Mouse (Mus musculus) intestine, postnatal 0 days (tissue): Measurements from ENCODE around the gene Cd164. TPM values are rescaled to one million over a fixed set of nuclear protein-coding genes. Genes with fewer than 3 reads are reported as not detected.
"Not testable (repeated sequence)": the region's sequence is repeated elsewhere in the genome, so short reads cannot be mapped to it uniquely, and the experiment has no call there.

Experiments
- ATAC-seq: fragments of 200-750 bp; cut with Nextera tagmentation; 2 replicates; pipeline ENCODE4 v1.8.0; 2017; ENCODE audit warnings: mild to moderate bottlenecking, moderate TSS enrichment, moderate library complexity
- H3K27ac ChIP-seq: fragments of 300-500 bp; sonication (generic); 2 replicates; pipeline ENCODE4 v1.5.1; 2014; ENCODE audit warnings: mild to moderate bottlenecking, low read depth, low read length, moderate library complexity
- H3K27me3 ChIP-seq: fragments of 300-500 bp; sonication (generic); replicated peaks from 2 replicates; pipeline ENCODE4 v1.6.1; 2014; ENCODE audit warnings: low read length, mixed read lengths; ENCODE audit not compliant: control insufficient read depth, insufficient read depth
- H3K36me3 ChIP-seq: fragments of 300-500 bp; sonication (generic); 2 replicates; pipeline ENCODE4 v1.6.1; 2014; ENCODE audit warnings: mild to moderate bottlenecking, moderate library complexity; ENCODE audit not compliant: control insufficient read depth, insufficient read depth
- H3K4me1 ChIP-seq: fragments of 300-500 bp; sonication (generic); replicated peaks from 2 replicates; pipeline ENCODE4 v1.6.1; 2014; ENCODE audit warnings: antibody characterized with exemption, low read length, mixed read lengths; ENCODE audit not compliant: control insufficient read depth, insufficient read depth
- H3K4me2 ChIP-seq: fragments of 300-500 bp; sonication (generic); replicated peaks from 2 replicates; pipeline ENCODE4 v1.6.1; 2014; ENCODE audit warnings: low read depth, mild to moderate bottlenecking, moderate library complexity
- H3K4me3 ChIP-seq: fragments of 300-500 bp; sonication (generic); 2 replicates; pipeline ENCODE4 v1.5.1; 2014; ENCODE audit warnings: low read depth, low read length
- H3K9ac ChIP-seq: fragments of 300-500 bp; sonication (generic); 2 replicates; pipeline ENCODE4 v1.6.1; 2014; ENCODE audit warnings: mild to moderate bottlenecking, low read depth, low read length
- H3K9me3 ChIP-seq: fragments of 300-500 bp; sonication (generic); 2 replicates; pipeline ENCODE4 v1.6.1; 2016; ENCODE audit warnings: mixed run types; ENCODE audit not compliant: control insufficient read depth
- CTCF ChIP-seq: sonication (generic); IDR thresholded peaks from 2 replicates; pipeline ENCODE4 v1.5.1; 2016; ENCODE audit warnings: low read depth, mild to moderate bottlenecking, control low read depth, antibody characterized with exemption, moderate library complexity
- WGBS: fragments of 180-500 bp; shearing (Covaris S2); extraction: QIAGEN DNeasy Blood & Tissue Kit; methylation state at CpG from one replicate; pipeline ENCODE4 v1.1.7; 2014; 5-methylcytosine and 5-hydroxymethylcytosine counted together
- polyA plus RNA-seq: library from polyadenylated mRNA; unstranded; fragments of >200 nt; fragmentation: Nextera tagmentation; extraction: Ambion mirVana; gene quantifications from 2 replicates; pipeline ENCODE4 v1.2.1, GENCODE M21; 2015

Gene Cd164
- polyA plus RNA-seq, 1 experiment from 2014 or later, result 181 TPM

DNA sequence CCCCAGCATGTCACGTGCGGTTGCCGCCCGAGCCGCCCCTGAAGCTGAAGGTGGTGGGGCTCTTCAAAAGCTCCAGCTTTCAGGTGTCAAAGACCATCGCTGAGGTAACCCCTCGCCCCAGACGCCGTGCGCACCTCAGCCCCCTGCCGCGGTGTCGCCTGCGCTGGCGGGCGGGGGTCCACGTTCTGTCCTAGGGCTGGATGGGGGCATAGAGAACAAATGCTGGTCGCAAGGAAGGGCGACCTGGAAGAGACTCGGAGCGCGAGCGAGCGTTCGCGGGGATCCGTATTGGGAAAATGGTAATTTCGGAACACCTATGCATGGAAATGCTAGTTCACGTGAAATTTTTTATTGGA, 28.7 kb upstream of the Cd164 start:
- TF ChIP-seq CTCF, result no peak
- peaks cover 7% of the 10 kb centered on the region for H3K4me1 ChIP-seq
- peak overlapping the region; percentile 100 for H3K4me2 ChIP-seq
- H3K9ac ChIP-seq, result peak overlapping the region; percentile 75; the same call in 1 of the 2 replicates
- peak overlapping the region; percentile 73 for H3K4me3 ChIP-seq
- no peak overlapping the region for H3K27ac ChIP-seq
- no peaks in the 10 kb centered on the region for H3K27me3 ChIP-seq
- H3K9me3 ChIP-seq, result no peaks in the 10 kb centered on the region
- WGBS, result under 1% methylated on average over 29 of the region's 29 CpGs
- ATAC-seq, result 0 out of 2 replicates have a peak, but pooled peaks have one; percentile 6
- peaks cover 28% of the 10 kb centered on the region for H3K36me3 ChIP-seq

DNA sequence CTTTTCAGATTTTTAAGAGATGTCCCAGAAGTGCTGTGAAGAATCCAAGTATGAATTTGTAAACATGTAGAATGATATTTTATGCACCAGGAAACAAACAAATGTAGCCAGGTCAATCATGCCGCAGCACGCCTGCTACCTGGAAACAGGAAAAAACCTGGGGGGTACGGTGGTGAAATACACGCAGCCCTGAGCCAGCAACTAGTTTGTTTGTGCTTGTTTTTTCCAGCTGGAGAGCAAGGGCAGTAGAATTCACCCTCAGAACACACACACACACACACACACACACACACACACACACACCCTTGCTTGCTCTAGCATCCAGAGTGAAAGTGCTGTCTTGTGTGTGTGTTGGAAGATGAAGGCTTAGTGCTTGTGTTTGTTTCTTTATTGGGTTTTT, 28.1 kb upstream of the Cd164 start:
- WGBS, result 34% methylated on average over 4 of the region's 4 CpGs
- no peak overlapping the region for H3K9ac ChIP-seq

DNA sequence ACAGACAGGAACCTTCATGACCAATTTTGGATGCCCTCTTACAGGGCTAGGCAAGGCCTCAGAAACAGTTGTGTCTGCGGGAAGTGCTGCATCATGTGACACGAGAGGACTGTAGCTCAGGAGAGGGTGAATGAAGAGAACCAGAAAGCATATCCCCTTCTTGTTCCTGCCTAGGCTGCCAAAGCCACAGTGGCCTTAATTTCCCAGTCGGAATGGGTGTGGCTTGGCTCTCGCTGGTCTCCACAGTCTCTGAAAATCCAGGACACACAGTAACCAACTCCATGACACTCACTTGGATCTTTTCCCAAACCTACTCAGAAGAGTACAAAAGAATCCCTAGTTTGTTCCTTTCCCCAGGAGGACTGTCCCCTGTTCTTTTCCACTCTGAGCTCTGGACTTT, 18.3 kb upstream of the Cd164 start:
- H3K27ac ChIP-seq, result no peak overlapping the region
- H3K36me3 ChIP-seq, result no peaks in the 10 kb centered on the region
- H3K9ac ChIP-seq, result no peak overlapping the region
- H3K9me3 ChIP-seq, result no peaks in the 10 kb centered on the region
- H3K27me3 ChIP-seq, result no peaks in the 10 kb centered on the region
- no peak for ATAC-seq
- H3K4me2 ChIP-seq, result no peak overlapping the region
- no peak for TF ChIP-seq CTCF
- no peaks in the 10 kb centered on the region for H3K4me1 ChIP-seq
- no peak overlapping the region for H3K4me3 ChIP-seq
- 53% methylated on average over 4 of the region's 4 CpGs for WGBS

More for the DNA sequence above, 28.1 kb upstream of the Cd164 start:
- no peak for TF ChIP-seq CTCF
- Histone ChIP-seq H3K4me1 (peaks cover 7% of the 10 kb centered on the region), H3K36me3 (peaks cover 21% of the 10 kb centered on the region), H3K9me3 (no peaks in the 10 kb centered on the region), H3K4me3 (peak overlapping the region; percentile 73; the same call in 1 of the 2 replicates), H3K27ac (no peak overlapping the region), H3K27me3 (no peaks in the 10 kb centered on the region), H3K4me2 (peak overlapping the region; percentile 100; the same call in 1 of the 2 replicates)
- ATAC-seq, result no peak

DNA sequence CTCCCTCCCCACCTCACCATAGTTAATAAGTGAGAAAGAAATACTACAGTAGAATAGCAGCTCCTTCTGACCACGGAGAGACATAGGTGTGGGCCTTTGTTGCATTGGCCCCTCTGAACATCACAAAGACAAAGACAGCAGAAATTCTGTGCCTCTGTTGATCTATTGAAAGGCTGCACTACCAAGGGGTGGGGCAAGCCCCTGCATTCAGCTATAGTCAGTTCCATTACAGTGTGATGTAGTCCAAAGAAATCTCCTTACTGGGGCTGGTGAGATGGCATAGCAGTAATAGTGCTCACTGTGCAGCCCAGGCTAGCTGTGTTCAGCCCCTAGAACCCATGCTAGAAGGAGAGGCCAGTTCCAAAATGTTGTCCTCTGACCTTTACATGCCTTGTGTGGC, 14.2 kb upstream of the Cd164 start:
- Histone ChIP-seq H3K4me1 (no peaks in the 10 kb centered on the region), H3K27me3 (no peaks in the 10 kb centered on the region), H3K9me3 (no peaks in the 10 kb centered on the region), H3K4me3 (no peak overlapping the region), H3K4me2 (no peak overlapping the region), H3K9ac (no peak overlapping the region), H3K36me3 (no peaks in the 10 kb centered on the region), H3K27ac (no peak overlapping the region)
- TF ChIP-seq CTCF, result no peak
- no peak for ATAC-seq
- WGBS, result 93% methylated on average over 1 of the region's 1 CpGs

DNA sequence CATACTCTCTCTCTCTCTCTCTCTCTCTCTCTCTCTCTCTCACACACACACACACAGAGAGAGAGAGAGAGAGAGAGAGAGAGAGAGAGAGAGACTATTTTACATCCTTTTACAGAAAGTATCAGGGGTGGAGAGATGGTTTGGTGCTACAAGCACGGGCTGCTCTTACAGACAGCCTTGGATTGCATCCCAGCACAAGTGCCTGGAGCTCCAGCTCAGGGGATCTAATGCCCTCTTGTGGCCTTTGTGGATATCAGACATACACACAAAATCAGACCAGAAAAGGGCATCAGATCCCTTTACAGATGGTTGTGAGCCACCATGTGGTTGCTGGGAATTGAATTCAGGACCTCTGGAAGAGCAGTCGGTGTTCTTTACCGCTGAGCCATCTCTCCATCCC, 13.8 kb upstream of the Cd164 start:
- H3K4me3 ChIP-seq, H3K4me2 ChIP-seq, H3K27me3 ChIP-seq, H3K4me1 ChIP-seq, H3K36me3 ChIP-seq, H3K27ac ChIP-seq, H3K9ac ChIP-seq, H3K9me3 ChIP-seq: not testable (repeated sequence)
- TF ChIP-seq CTCF, result peak; percentile 90
- 4% methylated on average over 3 of the region's 3 CpGs for WGBS
- 0 out of 2 replicates have a peak, but pooled peaks have one; percentile 31 for ATAC-seq

DNA sequence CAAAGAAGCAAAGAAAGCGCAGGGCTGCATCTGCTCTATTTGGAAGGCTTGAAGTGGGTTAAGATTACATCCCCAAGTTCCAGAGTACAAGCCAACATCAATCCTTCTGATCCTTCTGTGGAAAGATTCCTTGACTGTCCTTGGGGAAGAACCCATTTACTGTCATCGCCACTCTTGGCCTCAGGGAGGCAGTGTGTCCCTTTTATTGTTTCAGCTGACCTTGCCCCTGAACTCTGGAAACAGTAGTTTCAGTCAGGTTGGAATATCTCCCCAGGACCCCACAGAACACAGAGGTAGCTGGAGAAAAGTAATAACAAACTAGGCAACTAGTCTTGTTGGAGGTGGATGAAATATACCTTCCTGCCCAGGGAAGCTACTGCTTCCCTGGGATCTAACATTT, 10.1 kb upstream of the Cd164 start:
- Histone ChIP-seq H3K9ac (no peak overlapping the region), H3K9me3 (no peaks in the 10 kb centered on the region), H3K4me1 (no peaks in the 10 kb centered on the region), H3K27me3 (no peaks in the 10 kb centered on the region), H3K27ac (no peak overlapping the region), H3K4me2 (no peak overlapping the region), H3K36me3 (no peaks in the 10 kb centered on the region), H3K4me3 (no peak overlapping the region)
- ATAC-seq, result no peak
- 36% methylated on average over 2 of the region's 2 CpGs for WGBS
- TF ChIP-seq CTCF, result peak; percentile 84

DNA sequence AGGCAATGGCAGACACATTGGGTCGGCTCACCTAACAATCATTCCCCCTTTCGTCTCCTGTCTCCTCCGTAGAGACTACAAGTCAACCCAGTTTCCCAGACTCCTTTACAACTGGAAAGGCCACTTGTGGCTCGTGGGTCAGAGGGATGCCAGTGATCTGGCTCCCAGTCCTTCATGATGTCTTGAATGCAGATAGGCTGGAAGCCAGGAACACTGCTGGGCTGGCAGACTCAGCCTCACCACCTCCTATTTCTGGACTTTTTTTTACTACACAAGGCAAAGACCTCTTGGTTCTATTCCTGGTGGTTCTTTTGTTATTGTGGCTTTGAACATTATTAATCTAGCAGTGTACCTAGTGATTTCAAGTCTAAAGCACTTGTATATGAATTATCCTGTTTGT, 4.9 kb upstream of the Cd164 start:
- TF ChIP-seq CTCF, result no peak
- 67% methylated on average over 4 of the region's 4 CpGs for WGBS
- no peaks in the 10 kb centered on the region for H3K36me3 ChIP-seq
- no peak overlapping the region for H3K4me2 ChIP-seq
- ATAC-seq, result no peak
- no peak overlapping the region for H3K27ac ChIP-seq
- H3K4me3 ChIP-seq, result no peak overlapping the region
- no peak overlapping the region for H3K9ac ChIP-seq
- no peaks in the 10 kb centered on the region for H3K4me1 ChIP-seq
- no peaks in the 10 kb centered on the region for H3K27me3 ChIP-seq
- H3K9me3 ChIP-seq, result no peaks in the 10 kb centered on the region
